Mouse (Mus musculus): ENCODE results near the gene Paqr4. TPM values are rescaled to one million over a fixed set of nuclear protein-coding genes. Genes with fewer than 3 reads are reported as not detected.

The Paqr4 gene
- polyA plus RNA-seq, 1 experiment from 2014 or later = 75.2 TPM

DNA sequence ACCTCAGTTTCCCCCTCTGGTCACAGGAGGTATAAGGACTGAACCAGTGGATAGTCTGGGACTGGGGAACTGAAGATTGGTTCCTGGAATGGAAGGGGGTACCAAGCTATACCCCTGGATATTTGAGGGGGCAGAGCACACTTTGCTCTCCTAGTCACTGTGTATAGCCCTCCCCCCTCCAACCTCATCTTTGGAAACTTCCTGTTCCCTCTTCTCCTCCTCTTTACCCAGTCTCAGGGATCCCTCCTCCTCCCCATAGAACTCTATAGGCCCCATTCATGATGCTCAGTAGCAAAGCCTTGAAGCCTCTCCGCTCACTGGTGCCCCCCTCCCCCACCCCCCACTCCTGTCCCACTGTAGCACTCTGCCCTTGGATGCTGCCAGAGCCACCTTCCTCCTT lies 21.2 kb downstream of the Paqr4 start:
- no peak overlapping the region for H3K4me2 ChIP-seq
- H3K4me3 ChIP-seq = no peak overlapping the region
- H3K27ac ChIP-seq (replicated peaks) = no peak overlapping the region
- no peak overlapping the region for H3K9ac ChIP-seq
- 25% methylated on average over 1 of the region's 1 CpGs for WGBS
- no peaks in the 10 kb centered on the region for H3K36me3 ChIP-seq
- H3K4me1 ChIP-seq (replicated peaks) = no peaks in the 10 kb centered on the region
- no peaks in the 10 kb centered on the region for H3K9me3 ChIP-seq
- ATAC-seq (ENCODE audit: low FRiP score, low read depth) = 0 out of 2 replicates have a peak, but pooled peaks have one; percentile 5
- H3K27me3 ChIP-seq = no peaks in the 10 kb centered on the region

DNA sequence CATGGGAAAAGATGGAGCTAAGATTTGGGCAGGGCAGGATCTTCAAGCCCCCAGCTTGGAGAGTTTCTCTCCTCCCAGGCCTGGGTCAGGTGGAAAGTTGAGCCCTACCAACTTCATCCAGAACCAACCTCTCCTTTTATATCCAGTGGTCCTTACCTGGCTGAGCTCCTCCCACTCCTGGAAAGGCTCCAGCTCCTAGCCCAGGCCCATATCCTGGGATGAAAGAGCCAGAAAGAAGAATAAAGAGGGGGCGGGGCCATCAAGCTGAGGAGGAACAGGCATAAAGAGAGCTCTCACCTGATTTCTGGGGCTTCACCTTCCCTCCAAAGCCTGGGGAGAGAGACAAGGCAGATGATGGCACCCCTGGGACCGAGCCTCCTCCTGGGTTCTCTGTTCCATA lies 23.7 kb downstream of the Paqr4 start:
- H3K4me1 ChIP-seq (replicated peaks) = no peaks in the 10 kb centered on the region
- H3K27me3 ChIP-seq = no peaks in the 10 kb centered on the region
- H3K36me3 ChIP-seq = no peaks in the 10 kb centered on the region
- 65% methylated on average over 2 of the region's 2 CpGs for WGBS
- H3K9me3 ChIP-seq = no peaks in the 10 kb centered on the region
- no peak overlapping the region for H3K4me2 ChIP-seq
- no peak for ATAC-seq (ENCODE audit: low FRiP score, low read depth)
- no peak overlapping the region for H3K27ac ChIP-seq (replicated peaks)
- no peak overlapping the region for H3K4me3 ChIP-seq
- H3K9ac ChIP-seq = no peak overlapping the region

DNA sequence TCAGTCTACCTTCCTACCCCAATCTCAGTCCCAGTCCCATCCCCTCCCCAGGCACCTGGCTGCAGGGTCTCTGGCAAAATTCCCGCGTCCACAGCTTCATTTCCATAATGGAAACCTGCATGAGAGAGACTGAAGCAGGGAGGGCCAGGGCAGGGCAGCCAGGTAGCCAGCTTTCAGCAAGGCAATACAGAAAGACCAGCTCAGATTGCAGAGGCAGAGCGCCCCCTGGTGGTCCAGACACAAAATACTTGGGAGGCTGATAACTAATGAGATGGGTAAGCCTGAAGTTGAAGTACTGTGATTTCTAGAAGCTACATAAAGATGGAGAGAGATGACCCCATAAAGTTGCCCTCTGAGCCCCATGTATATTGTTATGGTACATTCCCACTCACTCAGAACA lies 34.5 kb downstream of the Paqr4 start:
- Histone ChIP-seq H3K9me3 (no peaks in the 10 kb centered on the region), H3K27me3 (peaks cover 15% of the 10 kb centered on the region), H3K4me2 (no peak overlapping the region), H3K4me3 (no peak overlapping the region), H3K27ac (replicated peaks) (no peak overlapping the region), H3K36me3 (no peaks in the 10 kb centered on the region), H3K9ac (no peak overlapping the region), H3K4me1 (replicated peaks) (0 out of 2 replicates have a peak, but pooled peaks cover 3% of the 10 kb centered on the region)
- 0 out of 2 replicates have a peak, but pooled peaks have one; percentile 37 for ATAC-seq (ENCODE audit: low FRiP score, low read depth)
- WGBS = 0% methylated on average over 3 of the region's 3 CpGs

- Histone ChIP-seq H3K9me3 (no peaks in the 10 kb centered on the region), H3K27me3 (peaks cover 20% of the 10 kb centered on the region), H3K4me3 (no peak overlapping the region), H3K27ac (replicated peaks) (no peak overlapping the region), H3K4me1 (replicated peaks) (0 out of 2 replicates have a peak, but pooled peaks cover 3% of the 10 kb centered on the region), H3K9ac (no peak overlapping the region), H3K36me3 (no peaks in the 10 kb centered on the region), H3K4me2 (no peak overlapping the region)
- 76% methylated on average over 7 of the region's 7 CpGs for WGBS
- ATAC-seq (ENCODE audit: low FRiP score, low read depth) = peak; percentile 23; the same call in 1 of the 2 replicates
These were observed 35.1 kb downstream of the Paqr4 start for GRCm38 (mm10) chr17:23705525-23706104.

DNA sequence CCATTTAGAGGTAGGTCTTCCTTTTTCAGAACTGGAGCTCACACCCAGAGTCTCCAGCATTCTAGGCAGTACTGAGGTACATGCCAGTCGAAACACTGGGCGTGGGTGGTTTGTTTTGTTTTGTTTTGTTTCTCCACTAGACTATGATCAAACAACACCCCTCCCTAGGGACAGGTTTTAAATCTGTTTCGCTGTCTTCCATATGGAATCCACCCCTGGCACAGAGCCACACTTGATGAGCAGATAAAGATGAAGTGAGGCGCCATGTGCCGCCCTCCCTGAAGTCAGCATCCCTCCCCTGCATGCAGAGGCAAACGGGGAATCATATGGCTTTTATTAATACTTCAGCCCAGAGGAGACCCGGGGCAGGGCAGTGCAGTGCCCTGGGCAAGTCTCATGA lies 35.9 kb downstream of the Paqr4 start:
- no peak overlapping the region for H3K27ac ChIP-seq (replicated peaks)
- no peak overlapping the region for H3K9ac ChIP-seq
- H3K4me1 ChIP-seq (replicated peaks) = peaks cover 7% of the 10 kb centered on the region
- no peaks in the 10 kb centered on the region for H3K36me3 ChIP-seq
- H3K4me3 ChIP-seq = no peak overlapping the region
- H3K27me3 ChIP-seq = peaks cover 20% of the 10 kb centered on the region
- no peak for ATAC-seq (ENCODE audit: low FRiP score, low read depth)
- 45% methylated on average over 7 of the region's 7 CpGs for WGBS
- no peaks in the 10 kb centered on the region for H3K9me3 ChIP-seq
- no peak overlapping the region for H3K4me2 ChIP-seq

GRCm38 (mm10) chr17:23703301-23703700 lies 37.4 kb downstream of the Paqr4 start:
- no peak overlapping the region for H3K4me2 ChIP-seq
- H3K9me3 ChIP-seq = no peaks in the 10 kb centered on the region
- no peak overlapping the region for H3K27ac ChIP-seq (replicated peaks)
- no peak overlapping the region for H3K9ac ChIP-seq
- H3K4me1 ChIP-seq (replicated peaks) = peaks cover 15% of the 10 kb centered on the region
- 87% methylated on average over 9 of the region's 9 CpGs for WGBS
- no peak overlapping the region for H3K4me3 ChIP-seq
- peaks cover 28% of the 10 kb centered on the region for H3K27me3 ChIP-seq
- no peak for ATAC-seq (ENCODE audit: low FRiP score, low read depth)
- H3K36me3 ChIP-seq = no peaks in the 10 kb centered on the region

GRCm38 (mm10) chr17:23700079-23700478 lies 40.6 kb downstream of the Paqr4 start:
- peak overlapping the region; percentile 95 for H3K4me2 ChIP-seq
- under 1% methylated on average over 23 of the region's 28 CpGs for WGBS

DNA sequence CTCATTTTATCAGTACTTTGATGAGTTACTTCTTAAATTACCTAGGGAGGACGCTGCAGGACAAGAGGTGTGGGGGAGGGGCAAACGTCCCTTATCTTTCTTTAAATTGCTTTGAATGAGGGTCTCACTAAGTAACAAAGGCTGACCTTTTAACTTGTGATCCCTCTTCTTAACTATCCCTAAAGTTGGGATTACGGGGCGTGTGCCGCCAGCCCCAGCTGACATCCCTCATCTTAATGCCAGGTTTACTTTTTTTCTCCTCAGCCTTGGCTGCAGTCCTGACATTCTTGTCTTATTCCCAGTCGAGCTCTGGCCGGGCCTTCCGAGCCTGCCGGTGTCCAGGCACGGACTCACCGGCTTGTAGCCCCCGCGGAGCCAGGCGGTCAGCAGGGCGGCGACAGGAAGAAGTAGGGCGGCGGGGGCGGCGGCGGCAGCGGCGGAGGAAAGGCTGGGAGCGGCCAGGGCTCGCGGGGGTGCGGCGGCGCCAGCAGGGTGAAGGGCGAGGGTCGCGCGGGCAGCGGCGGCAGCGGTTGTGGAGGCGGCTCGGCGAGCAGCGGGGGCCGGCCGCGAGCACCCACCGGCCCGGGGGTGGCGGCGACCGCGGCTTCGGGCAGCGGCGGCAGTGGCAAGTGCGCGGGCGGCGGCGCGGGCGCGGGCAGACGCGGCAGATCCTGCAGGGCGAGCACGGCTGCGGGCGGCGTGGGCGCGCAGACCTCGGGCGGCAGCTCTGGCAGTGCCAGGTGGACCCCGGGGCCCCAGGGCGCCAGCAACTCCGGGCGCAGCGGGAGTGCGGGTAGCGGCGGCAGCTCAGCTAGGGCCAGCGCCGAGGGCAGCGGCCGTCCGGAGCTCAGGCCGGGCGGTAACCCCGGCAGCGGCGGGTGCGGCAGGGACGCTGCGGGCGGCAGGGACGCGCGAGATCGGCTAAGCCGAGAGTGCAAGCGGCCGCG lies 41.3 kb downstream of the Paqr4 start:
- ATAC-seq (ENCODE audit: low FRiP score, low read depth) = peak; percentile 77
- no peaks in the 10 kb centered on the region for H3K36me3 ChIP-seq
- WGBS = under 1% methylated on average over 69 of the region's 101 CpGs

More at GRCm38 (mm10) chr17:23700079-23700478, 40.6 kb downstream of the Paqr4 start:
- H3K9ac ChIP-seq = peak overlapping the region; percentile 52
- H3K9me3 ChIP-seq = no peaks in the 10 kb centered on the region
- H3K4me1 ChIP-seq (replicated peaks) = peaks cover 14% of the 10 kb centered on the region
- ATAC-seq (ENCODE audit: low FRiP score, low read depth) = peak; percentile 97
- peaks cover 38% of the 10 kb centered on the region for H3K27me3 ChIP-seq
- H3K27ac ChIP-seq (replicated peaks) = peak overlapping the region; percentile 64; the same call in 1 of the 2 replicates
- no peaks in the 10 kb centered on the region for H3K36me3 ChIP-seq
- peak overlapping the region; percentile 84 for H3K4me3 ChIP-seq

GRCm38 (mm10) chr17:23695801-23696200 lies 44.9 kb downstream of the Paqr4 start:
- H3K9ac ChIP-seq = no peak overlapping the region
- H3K4me1 ChIP-seq (replicated peaks) = peaks cover 12% of the 10 kb centered on the region
- no peak overlapping the region for H3K4me2 ChIP-seq
- H3K4me3 ChIP-seq = no peak overlapping the region
- no peaks in the 10 kb centered on the region for H3K9me3 ChIP-seq
- no peak overlapping the region for H3K27ac ChIP-seq (replicated peaks)
- ATAC-seq (ENCODE audit: low FRiP score, low read depth) = no peak
- H3K27me3 ChIP-seq = peaks cover 25% of the 10 kb centered on the region
- H3K36me3 ChIP-seq = no peaks in the 10 kb centered on the region
- WGBS = 18% methylated on average over 3 of the region's 3 CpGs

More for the DNA sequence above, 41.3 kb downstream of the Paqr4 start:
- Histone ChIP-seq H3K27ac (replicated peaks) (peak overlapping the region; percentile 64; the same call in 1 of the 2 replicates), H3K9me3 (no peaks in the 10 kb centered on the region), H3K27me3 (peaks cover 41% of the 10 kb centered on the region), H3K4me3 (peak overlapping the region; percentile 84), H3K4me1 (replicated peaks) (peaks cover 12% of the 10 kb centered on the region), H3K4me2 (peak overlapping the region; percentile 95), H3K9ac (peak overlapping the region; percentile 52)

DNA sequence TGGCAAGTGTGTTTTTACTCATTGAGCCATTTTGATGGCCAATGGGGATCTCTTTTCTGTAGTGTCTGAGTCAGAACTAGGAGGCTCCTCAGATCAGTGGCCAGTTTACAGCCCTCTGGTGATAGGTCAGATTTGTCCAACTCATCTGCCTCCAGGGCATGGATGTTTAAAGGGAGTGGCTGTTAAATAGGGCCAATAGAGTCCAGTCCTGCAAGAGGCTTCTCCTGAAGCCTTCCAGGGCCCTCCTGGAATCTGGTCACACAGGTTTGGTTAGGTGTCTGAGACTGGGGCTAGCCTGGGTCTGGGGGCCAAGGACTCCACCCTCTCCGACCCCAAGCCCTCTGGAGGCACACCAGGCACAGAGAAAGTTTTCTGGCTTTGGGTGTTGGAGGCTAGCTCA lies 46.2 kb downstream of the Paqr4 start:
- WGBS = 83% methylated on average over 1 of the region's 1 CpGs
- Histone ChIP-seq H3K4me1 (replicated peaks) (peaks cover 7% of the 10 kb centered on the region), H3K9ac (no peak overlapping the region), H3K27ac (replicated peaks) (no peak overlapping the region), H3K27me3 (peaks cover 24% of the 10 kb centered on the region), H3K4me2 (no peak overlapping the region), H3K36me3 (no peaks in the 10 kb centered on the region), H3K9me3 (no peaks in the 10 kb centered on the region), H3K4me3 (no peak overlapping the region)
- no peak for ATAC-seq (ENCODE audit: low FRiP score, low read depth)

All from hindbrain, embryonic 15.5 days (tissue).